33 mouse cellular contexts compared by ENCODE assay signal in genomic region chr6:23246061-23246789, GRCm38 (mm10). TPM values are rescaled to one million over a fixed set of nuclear protein-coding genes. Genes with fewer than 3 reads are reported as not detected.
DNase-seq lines count a peak whose midpoint lies in the region; ATAC-seq and TF ChIP-seq lines count a peak whose summit lies in the region.
"Had no signal": no experiment of that assay in that cellular context is flagged by ENCODE, and none has a peak within 500 bp of the region (broad histone marks: within the 10 kb centered on the region; RNA-seq: fewer than 3 reads in every experiment).

No protein-coding gene starts in this region.

- WGBS in forebrain, embryonic 11.5 days: 1% methylated on average over 17 of the region's 17 CpGs
- 7% methylated on average over 17 of the region's 17 CpGs for WGBS in forebrain, embryonic 15.5 days
- WGBS in embryonic facial prominence, embryonic 12.5 days: 3% methylated on average over 17 of the region's 17 CpGs
- 7% methylated on average over 17 of the region's 17 CpGs for WGBS in forebrain, embryonic 14.5 days
- WGBS in heart, adult 2 months: 9% methylated on average over 17 of the region's 17 CpGs

- ATAC-seq in forebrain, embryonic 11.5 days (replicated peaks; ENCODE audit: low FRiP score): no peak
- ATAC-seq in forebrain, embryonic 15.5 days (replicated peaks): no peak
- no peak for ATAC-seq in embryonic facial prominence, embryonic 12.5 days (ENCODE audit: insufficient number of reproducible peaks, insufficient read depth, low FRiP score, low TSS enrichment)
- ATAC-seq in forebrain, embryonic 14.5 days: no peak
- ATAC-seq: CD4-positive, CD25-positive, alpha-beta regulatory T cell, adult 4 months; hindbrain, postnatal 0 days; intestine, embryonic 16.5 days; Patski had no signal

- no peak for TF ChIP-seq CTCF in heart, adult 2 months (IDR thresholded peaks at IDR 0.05)

- H3K4me1 ChIP-seq in forebrain, embryonic 11.5 days (replicated peaks; ENCODE audit: control insufficient read depth, insufficient read depth, low read length): peaks cover 12% of the 10 kb centered on the region; the same call in 1 of the 2 replicates
- peaks cover 34% of the 10 kb centered on the region for H3K4me1 ChIP-seq in forebrain, embryonic 15.5 days
- H3K4me1 ChIP-seq in embryonic facial prominence, embryonic 12.5 days: 0 out of 2 replicates have a peak, but pooled peaks cover 12% of the 10 kb centered on the region
- H3K4me1 ChIP-seq in forebrain, embryonic 14.5 days (ENCODE audit: control insufficient read depth, insufficient read depth, low read length): peaks cover 12% of the 10 kb centered on the region
- H3K4me1 ChIP-seq in heart, adult 2 months (ENCODE audit: control insufficient read depth, insufficient read depth, low read length): no peaks in the 10 kb centered on the region
- H3K4me1 ChIP-seq: liver, embryonic 13.5 days had no signal

- TF ChIP-seq EP300 in heart, adult 2 months (IDR thresholded peaks at IDR 0.05; ENCODE audit: insufficient read depth, low read depth, low read length): no peak

- H3K27ac ChIP-seq in forebrain, embryonic 11.5 days (ENCODE audit: low read depth, low read length): peak overlapping the region; percentile 86; the same call in 1 of the 2 replicates
- no peak overlapping the region for H3K27ac ChIP-seq in forebrain, embryonic 15.5 days (replicated peaks)
- H3K27ac ChIP-seq in embryonic facial prominence, embryonic 12.5 days: no peak overlapping the region
- H3K27ac ChIP-seq in forebrain, embryonic 14.5 days (ENCODE audit: low read depth, low read length): no peak overlapping the region
- no peak overlapping the region for H3K27ac ChIP-seq in heart, adult 2 months
- H3K27ac ChIP-seq: gastrocnemius, adult 2 months; heart, embryonic 10.5 days; hindbrain, postnatal 0 days; liver, embryonic 13.5 days; neural tube, embryonic 13.5 days had no signal

- H3K79me2 ChIP-seq in heart, adult 2 months (replicated peaks; ENCODE audit: control insufficient read depth, insufficient read depth, low read length): no peaks in the 10 kb centered on the region

- H3K4me3 ChIP-seq in forebrain, embryonic 11.5 days (ENCODE audit: low read depth, low read length): peak overlapping the region; percentile 66
- no peak overlapping the region for H3K4me3 ChIP-seq in forebrain, embryonic 15.5 days
- H3K4me3 ChIP-seq in embryonic facial prominence, embryonic 12.5 days: 0 out of 2 replicates have a peak overlapping the region, but pooled peaks have one; percentile 4
- H3K4me3 ChIP-seq in forebrain, embryonic 14.5 days (ENCODE audit: low read depth, low read length): peak overlapping the region; percentile 38
- H3K4me3 ChIP-seq in heart, adult 2 months: no peak overlapping the region
- H3K4me3 ChIP-seq: erythroblast, embryonic 14.5 days; gastrocnemius, adult 2 months; heart, embryonic 10.5 days; liver, embryonic 13.5 days; megakaryocyte, embryonic 14.5 days; myocyte; neural tube, embryonic 13.5 days had no signal

- no peak for TF ChIP-seq POLR2A in heart, adult 2 months (IDR thresholded peaks at IDR 0.05; ENCODE audit: insufficient read depth, low read depth, low read length)

- intact Hi-C loops in heart, adult 2 months (cut with DNase I): no loop called here

- H3K4me2 ChIP-seq in forebrain, embryonic 11.5 days (ENCODE audit: low read depth, low read length, severe bottlenecking): peak overlapping the region; percentile 75
- no peak overlapping the region for H3K4me2 ChIP-seq in forebrain, embryonic 15.5 days (replicated peaks)
- H3K4me2 ChIP-seq in embryonic facial prominence, embryonic 12.5 days (replicated peaks): no peak overlapping the region
- H3K4me2 ChIP-seq in forebrain, embryonic 14.5 days (ENCODE audit: low read length): peak overlapping the region; percentile 68; the same call in 1 of the 2 replicates
- H3K4me2 ChIP-seq: liver, embryonic 13.5 days; neural tube, embryonic 13.5 days had no signal

- H3K9me3 ChIP-seq in forebrain, embryonic 11.5 days (ENCODE audit: control insufficient read depth, low read length): no peaks in the 10 kb centered on the region
- no peaks in the 10 kb centered on the region for H3K9me3 ChIP-seq in forebrain, embryonic 15.5 days
- H3K9me3 ChIP-seq in embryonic facial prominence, embryonic 12.5 days: no peaks in the 10 kb centered on the region; the same call in 1 of the 2 replicates
- no peaks in the 10 kb centered on the region for H3K9me3 ChIP-seq in forebrain, embryonic 14.5 days (replicated peaks; ENCODE audit: control insufficient read depth, low read length)
- H3K9me3 ChIP-seq: heart, embryonic 10.5 days; liver, embryonic 13.5 days; neural tube, embryonic 13.5 days had no signal

- no peaks in the 10 kb centered on the region for H3K36me3 ChIP-seq in forebrain, embryonic 11.5 days (ENCODE audit: control insufficient read depth, insufficient read depth, low read length)
- no peaks in the 10 kb centered on the region for H3K36me3 ChIP-seq in forebrain, embryonic 15.5 days
- no peaks in the 10 kb centered on the region for H3K36me3 ChIP-seq in embryonic facial prominence, embryonic 12.5 days
- no peaks in the 10 kb centered on the region for H3K36me3 ChIP-seq in forebrain, embryonic 14.5 days (ENCODE audit: control insufficient read depth, insufficient read depth, low read length)
- no peaks in the 10 kb centered on the region for H3K36me3 ChIP-seq in heart, adult 2 months (ENCODE audit: control insufficient read depth, insufficient read depth, low read length)
- H3K36me3 ChIP-seq: heart, embryonic 10.5 days; liver, embryonic 13.5 days; neural tube, embryonic 13.5 days had no signal

- peaks cover 20% of the 10 kb centered on the region for H3K27me3 ChIP-seq in forebrain, embryonic 11.5 days (ENCODE audit: control insufficient read depth, insufficient read depth, low read length)
- peaks cover 68% of the 10 kb centered on the region for H3K27me3 ChIP-seq in forebrain, embryonic 15.5 days
- H3K27me3 ChIP-seq in embryonic facial prominence, embryonic 12.5 days: peaks cover 80% of the 10 kb centered on the region
- peaks cover 71% of the 10 kb centered on the region for H3K27me3 ChIP-seq in forebrain, embryonic 14.5 days (replicated peaks; ENCODE audit: control insufficient read depth, insufficient read depth, low read length)
- peaks cover 29% of the 10 kb centered on the region for H3K27me3 ChIP-seq in heart, adult 2 months (ENCODE audit: control insufficient read depth, insufficient read depth, low read length)

- H3K9ac ChIP-seq in forebrain, embryonic 11.5 days (ENCODE audit: low read length): peak overlapping the region; percentile 91
- no peak overlapping the region for H3K9ac ChIP-seq in forebrain, embryonic 15.5 days (replicated peaks)
- no peak overlapping the region for H3K9ac ChIP-seq in embryonic facial prominence, embryonic 12.5 days
- peak overlapping the region; percentile 22; the same call in 1 of the 2 replicates for H3K9ac ChIP-seq in forebrain, embryonic 14.5 days (ENCODE audit: low read length)
- H3K9ac ChIP-seq in heart, adult 2 months (ENCODE audit: low read depth, low read length): no peak overlapping the region
- H3K9ac ChIP-seq: liver, embryonic 13.5 days; neural tube, embryonic 13.5 days had no signal

- DNase-seq in forebrain, embryonic 11.5 days (ENCODE audit: low spot score): no peak
- DNase-seq in ES-CJ7 (ENCODE audit: low read depth, low spot score): peak; percentile 26
- no peak for DNase-seq in forebrain, embryonic 14.5 days (ENCODE audit: low spot score)
- DNase-seq in heart, adult 2 months: no peak
- DNase-seq in spleen, postnatal 14 days (ENCODE audit: low spot score in 2 of 2): no peak
- DNase-seq in left cerebral cortex, adult 8-10 months (ENCODE audit: low spot score in 2 of 2): no peak
- DNase-seq: adrenal gland, adult 2 months; gastrocnemius, adult 2 months; kidney, adult 9 months; kidney, postnatal 14 days; liver, embryonic 13.5 days; lung, adult 2 months; lung, postnatal 36 days; thymus, adult 2 months; thymus, postnatal 4 days had no signal

RNA-seq across cellular contexts. Expression of gene Fezf1, which starts 1.9 kb away (rescaled TPM):
- polyA plus RNA-seq in forebrain, embryonic 11.5 days (2014; fragmentation: Nextera tagmentation; extraction: Ambion mirVana): 34.9 and 37.0 TPM in 2 replicates
- polyA plus RNA-seq in forebrain, embryonic 15.5 days (2015; fragmentation: Nextera tagmentation; extraction: Ambion mirVana): 7.1 and 13.1 TPM in 2 replicates
- polyA plus RNA-seq in embryonic facial prominence, embryonic 12.5 days (2016; fragmentation: Nextera tagmentation; extraction: Ambion mirVana): 6.8 and 7.0 TPM in 2 replicates
- polyA plus RNA-seq in forebrain, embryonic 14.5 days (2014; fragmentation: Nextera tagmentation; extraction: Ambion mirVana): 11.2 and 12.0 TPM in 2 replicates
- total RNA-seq in heart, adult 2 months (2021): not detected
- not detected in 2 replicates for polyA plus RNA-seq in heart, adult 2 months (2012; rRNA removed)
- under 1 TPM in 3 of 4 experiments, not detected in 1; 0.27 to 0.44 (median 0.42) TPM for total RNA-seq in left cerebral cortex, adult 8-10 months (2022)
- total RNA-seq: adrenal gland, adult 2 months; ES-E14; gastrocnemius, adult 2 months; hematopoietic stem cell, adult 5-6 weeks; layer of hippocampus, postnatal 25 days had no signal
- polyA plus RNA-seq: adrenal gland, adult 2 months; CD4-positive, CD25-positive, alpha-beta regulatory T cell, adult 4 months; cerebellum, adult 2 months; erythroblast, embryonic 14.5 days; gonadal fat pad, adult 2 months; heart, embryonic 16.5 days; hindbrain, postnatal 0 days; intestine, embryonic 16.5 days; liver, embryonic 13.5 days; myocyte; neural tube, embryonic 13.5 days; Patski; stomach, embryonic 16.5 days had no signal

Comparison
In these comparisons a context has a peak if more than half of its experiments do, and no peak if none do; other contexts are left out.
1. H3K4me2 ChIP-seq: peak in forebrain, embryonic 11.5 days (single experiment) and forebrain, embryonic 14.5 days (single experiment); none in forebrain, embryonic 15.5 days (single experiment) and embryonic facial prominence, embryonic 12.5 days (single experiment).
2. H3K4me3 ChIP-seq: peak in forebrain, embryonic 11.5 days (single experiment), embryonic facial prominence, embryonic 12.5 days (single experiment) and forebrain, embryonic 14.5 days (single experiment); none in forebrain, embryonic 15.5 days (single experiment) and heart, adult 2 months (single experiment).
3. H3K9ac ChIP-seq: peak in forebrain, embryonic 11.5 days (single experiment) and forebrain, embryonic 14.5 days (single experiment); none in forebrain, embryonic 15.5 days (single experiment), embryonic facial prominence, embryonic 12.5 days (single experiment) and heart, adult 2 months (single experiment).